Mouse (Mus musculus): ENCODE measurements at regions not wholly inside any gene's neighbourhood (a gene's known extent, or its start where the extent isn't known, plus 50 kb on each side); places are given as distances from the start of the nearest gene placed in this dataset.

- Histone ChIP-seq H3K36me3 (ENCODE audit: control insufficient read depth, insufficient read depth, low read length) (no peaks in the 10 kb centered on the region), H3K9ac (ENCODE audit: low read depth, low read length) (no peak overlapping the region), H3K27ac (ENCODE audit: low read depth, low read length) (no peak overlapping the region), H3K4me3 (ENCODE audit: low read length) (no peak overlapping the region), H3K4me1 (ENCODE audit: control insufficient read depth, insufficient read depth, low read depth, low read length) (no peaks in the 10 kb centered on the region), H3K27me3 (replicated peaks; ENCODE audit: control insufficient read depth, insufficient read depth, low read length) (no peaks in the 10 kb centered on the region; the same call in 1 of the 2 replicates), H3K4me2 (ENCODE audit: low read length) (no peak overlapping the region), H3K9me3 (ENCODE audit: control insufficient read depth, low read length) (no peaks in the 10 kb centered on the region)
- 73% methylated on average over 5 of the region's 5 CpGs for WGBS
- ATAC-seq, result no peak
Observed at GRCm38 (mm10) chr2:148107607-148108115, 60.9 kb upstream of the Foxa2 start.

- Histone ChIP-seq H3K36me3 (ENCODE audit: control insufficient read depth, insufficient read depth, low read length) (no peaks in the 10 kb centered on the region), H3K9me3 (ENCODE audit: control insufficient read depth, low read length) (no peaks in the 10 kb centered on the region), H3K27me3 (replicated peaks; ENCODE audit: control insufficient read depth, insufficient read depth, low read length) (no peaks in the 10 kb centered on the region; the same call in 1 of the 2 replicates), H3K27ac (ENCODE audit: low read depth, low read length) (no peak overlapping the region), H3K4me3 (ENCODE audit: low read length) (no peak overlapping the region), H3K4me2 (ENCODE audit: low read length) (no peak overlapping the region), H3K4me1 (ENCODE audit: control insufficient read depth, insufficient read depth, low read depth, low read length) (no peaks in the 10 kb centered on the region), H3K9ac (ENCODE audit: low read depth, low read length) (no peak overlapping the region)
- 54% methylated on average over 2 of the region's 2 CpGs for WGBS
- no peak for ATAC-seq
Observed at GRCm38 (mm10) chr2:148110149-148110548, 63.4 kb upstream of the Foxa2 start.

GRCm38 (mm10) chr2:148111889-148112288 lies 65.1 kb upstream of the Foxa2 start:
- no peaks in the 10 kb centered on the region for H3K36me3 ChIP-seq (ENCODE audit: control insufficient read depth, insufficient read depth, low read length)
- no peak overlapping the region for H3K27ac ChIP-seq (ENCODE audit: low read depth, low read length)
- no peaks in the 10 kb centered on the region; the same call in 1 of the 2 replicates for H3K27me3 ChIP-seq (replicated peaks; ENCODE audit: control insufficient read depth, insufficient read depth, low read length)
- no peak overlapping the region for H3K9ac ChIP-seq (ENCODE audit: low read depth, low read length)
- no peaks in the 10 kb centered on the region for H3K9me3 ChIP-seq (ENCODE audit: control insufficient read depth, low read length)
- 21% methylated on average over 10 of the region's 10 CpGs for WGBS
- H3K4me2 ChIP-seq (ENCODE audit: low read length), result peak overlapping the region; percentile 35
- H3K4me3 ChIP-seq (ENCODE audit: low read length), result 0 out of 2 replicates have a peak overlapping the region, but pooled peaks have one; percentile 22
- peak; percentile 68; the same call in 1 of the 2 replicates for ATAC-seq
- H3K4me1 ChIP-seq (ENCODE audit: control insufficient read depth, insufficient read depth, low read depth, low read length), result no peaks in the 10 kb centered on the region

GRCm38 (mm10) chr2:148113184-148113583 lies 66.4 kb upstream of the Foxa2 start:
- Histone ChIP-seq H3K9me3 (ENCODE audit: control insufficient read depth, low read length) (no peaks in the 10 kb centered on the region), H3K9ac (ENCODE audit: low read depth, low read length) (no peak overlapping the region), H3K36me3 (ENCODE audit: control insufficient read depth, insufficient read depth, low read length) (no peaks in the 10 kb centered on the region), H3K4me3 (ENCODE audit: low read length) (no peak overlapping the region), H3K27ac (ENCODE audit: low read depth, low read length) (no peak overlapping the region), H3K4me1 (ENCODE audit: control insufficient read depth, insufficient read depth, low read depth, low read length) (no peaks in the 10 kb centered on the region), H3K4me2 (ENCODE audit: low read length) (no peak overlapping the region), H3K27me3 (replicated peaks; ENCODE audit: control insufficient read depth, insufficient read depth, low read length) (no peaks in the 10 kb centered on the region; the same call in 1 of the 2 replicates)
- 66% methylated on average over 2 of the region's 2 CpGs for WGBS
- ATAC-seq, result no peak

GRCm38 (mm10) chr2:148114600-148114999 lies 67.8 kb upstream of the Foxa2 start:
- H3K36me3 ChIP-seq (ENCODE audit: control insufficient read depth, insufficient read depth, low read length), result no peaks in the 10 kb centered on the region

GRCm38 (mm10) chr2:148116033-148116790 lies 69.4 kb upstream of the Foxa2 start:
- Histone ChIP-seq H3K4me1 (ENCODE audit: control insufficient read depth, insufficient read depth, low read depth, low read length) (no peaks in the 10 kb centered on the region), H3K4me3 (ENCODE audit: low read length) (no peak overlapping the region), H3K4me2 (ENCODE audit: low read length) (no peak overlapping the region), H3K9me3 (ENCODE audit: control insufficient read depth, low read length) (no peaks in the 10 kb centered on the region), H3K27me3 (replicated peaks; ENCODE audit: control insufficient read depth, insufficient read depth, low read length) (no peaks in the 10 kb centered on the region; the same call in 1 of the 2 replicates), H3K36me3 (ENCODE audit: control insufficient read depth, insufficient read depth, low read length) (no peaks in the 10 kb centered on the region), H3K9ac (ENCODE audit: low read depth, low read length) (no peak overlapping the region), H3K27ac (ENCODE audit: low read depth, low read length) (no peak overlapping the region)
- WGBS, result 69% methylated on average over 3 of the region's 3 CpGs
- ATAC-seq, result no peak

More at GRCm38 (mm10) chr2:148114600-148114999, 67.8 kb upstream of the Foxa2 start:
- Histone ChIP-seq H3K4me1 (ENCODE audit: control insufficient read depth, insufficient read depth, low read depth, low read length) (no peaks in the 10 kb centered on the region), H3K9ac (ENCODE audit: low read depth, low read length) (no peak overlapping the region), H3K4me3 (ENCODE audit: low read length) (no peak overlapping the region), H3K27me3 (replicated peaks; ENCODE audit: control insufficient read depth, insufficient read depth, low read length) (no peaks in the 10 kb centered on the region; the same call in 1 of the 2 replicates), H3K9me3 (ENCODE audit: control insufficient read depth, low read length) (no peaks in the 10 kb centered on the region), H3K27ac (ENCODE audit: low read depth, low read length) (no peak overlapping the region), H3K4me2 (ENCODE audit: low read length) (no peak overlapping the region)
- ATAC-seq, result peak; percentile 63; the same call in 1 of the 2 replicates
- 40% methylated on average over 4 of the region's 4 CpGs for WGBS

- no peaks in the 10 kb centered on the region for H3K4me1 ChIP-seq (ENCODE audit: control insufficient read depth, insufficient read depth, low read depth, low read length)
- H3K4me2 ChIP-seq (ENCODE audit: low read length), result no peak overlapping the region
- ATAC-seq, result no peak
- H3K9me3 ChIP-seq (ENCODE audit: control insufficient read depth, low read length), result no peaks in the 10 kb centered on the region
- no peaks in the 10 kb centered on the region for H3K36me3 ChIP-seq (ENCODE audit: control insufficient read depth, insufficient read depth, low read length)
- no peak overlapping the region for H3K9ac ChIP-seq (ENCODE audit: low read depth, low read length)
- no peaks in the 10 kb centered on the region; the same call in 1 of the 2 replicates for H3K27me3 ChIP-seq (replicated peaks; ENCODE audit: control insufficient read depth, insufficient read depth, low read length)
- H3K27ac ChIP-seq (ENCODE audit: low read depth, low read length), result no peak overlapping the region
- H3K4me3 ChIP-seq (ENCODE audit: low read length), result no peak overlapping the region
- WGBS, result 50% methylated on average over 2 of the region's 2 CpGs
Observed at GRCm38 (mm10) chr2:148117420-148117819, 70.7 kb upstream of the Foxa2 start.

GRCm38 (mm10) chr2:148121885-148122876 lies 75.4 kb upstream of the Foxa2 start:
- Histone ChIP-seq H3K9ac (ENCODE audit: low read depth, low read length) (no peak overlapping the region), H3K27me3 (replicated peaks; ENCODE audit: control insufficient read depth, insufficient read depth, low read length) (no peaks in the 10 kb centered on the region), H3K9me3 (ENCODE audit: control insufficient read depth, low read length) (no peaks in the 10 kb centered on the region), H3K27ac (ENCODE audit: low read depth, low read length) (no peak overlapping the region), H3K4me3 (ENCODE audit: low read length) (no peak overlapping the region), H3K36me3 (ENCODE audit: control insufficient read depth, insufficient read depth, low read length) (no peaks in the 10 kb centered on the region), H3K4me1 (ENCODE audit: control insufficient read depth, insufficient read depth, low read depth, low read length) (no peaks in the 10 kb centered on the region), H3K4me2 (ENCODE audit: low read length) (no peak overlapping the region)
- peak; percentile 88 for ATAC-seq
- WGBS, result 43% methylated on average over 13 of the region's 13 CpGs

Data from hindbrain, embryonic 16.5 days (tissue).